ENCODE assay signal across 10 mouse cellular contexts in genomic region chr3:84695418-84695817, GRCm38 (mm10). TPM values are rescaled to one million over a fixed set of nuclear protein-coding genes. Genes with fewer than 3 reads are reported as not detected.
A peak's percentile ranks its signal among the peaks of the same experiment; 100 is the strongest.
DNase-seq lines count a peak whose midpoint lies in the region; ATAC-seq lines count a peak whose summit lies in the region.
"Had no signal": no experiment of that assay in that cellular context is flagged by ENCODE, and none has a peak within 500 bp of the region (broad histone marks: within the 10 kb centered on the region; RNA-seq: fewer than 3 reads in every experiment).

No protein-coding gene starts in this region.

- 43% methylated on average over 9 of the region's 9 CpGs for WGBS in heart, embryonic 13.5 days
- WGBS in lung, embryonic 15.5 days: 19% methylated on average over 9 of the region's 9 CpGs
- WGBS in embryonic facial prominence, embryonic 12.5 days: 56% methylated on average over 9 of the region's 9 CpGs

- ATAC-seq in heart, embryonic 13.5 days (ENCODE audit: extremely low read depth, insufficient number of reproducible peaks, low FRiP score, low TSS enrichment): no peak
- ATAC-seq in lung, embryonic 15.5 days (ENCODE audit: borderline replicate concordance, extremely low read depth, low FRiP score, low TSS enrichment): peak; percentile 33
- peak; percentile 37; the same call in 1 of the 2 replicates for ATAC-seq in embryonic facial prominence, embryonic 12.5 days (ENCODE audit: insufficient number of reproducible peaks, insufficient read depth, low FRiP score, low TSS enrichment)
- ATAC-seq in megakaryocyte-erythroid progenitor cell, adult 5-6 weeks (replicated peaks; ENCODE audit: low FRiP score, low TSS enrichment, poor library complexity, severe bottlenecking): no peak

- H3K4me3 ChIP-seq in heart, embryonic 13.5 days: no peak overlapping the region
- no peak overlapping the region for H3K4me3 ChIP-seq in lung, embryonic 15.5 days
- H3K4me3 ChIP-seq in embryonic facial prominence, embryonic 12.5 days: no peak overlapping the region

- peaks cover 7% of the 10 kb centered on the region; the same call in 1 of the 2 replicates for H3K27me3 ChIP-seq in heart, embryonic 13.5 days (replicated peaks)
- no peaks in the 10 kb centered on the region; the same call in 1 of the 2 replicates for H3K27me3 ChIP-seq in lung, embryonic 15.5 days
- no peaks in the 10 kb centered on the region for H3K27me3 ChIP-seq in embryonic facial prominence, embryonic 12.5 days
- H3K27me3 ChIP-seq: CH12.LX had no signal

- no peaks in the 10 kb centered on the region for H3K9me3 ChIP-seq in heart, embryonic 13.5 days
- H3K9me3 ChIP-seq in lung, embryonic 15.5 days: no peaks in the 10 kb centered on the region
- H3K9me3 ChIP-seq in embryonic facial prominence, embryonic 12.5 days: no peaks in the 10 kb centered on the region

- H3K27ac ChIP-seq in heart, embryonic 13.5 days (replicated peaks): 0 out of 2 replicates have a peak overlapping the region, but pooled peaks have one; percentile 28
- H3K27ac ChIP-seq in lung, embryonic 15.5 days: peak overlapping the region; percentile 75
- no peak overlapping the region for H3K27ac ChIP-seq in embryonic facial prominence, embryonic 12.5 days

- no peak overlapping the region for H3K4me2 ChIP-seq in heart, embryonic 13.5 days
- H3K4me2 ChIP-seq in lung, embryonic 15.5 days: peak overlapping the region; percentile 45
- H3K4me2 ChIP-seq in embryonic facial prominence, embryonic 12.5 days (replicated peaks): no peak overlapping the region
- H3K4me2 ChIP-seq: liver, embryonic 11.5 days had no signal

- no peak for DNase-seq in heart, adult 9 months (ENCODE audit: low spot score in 2 of 2)
- no peak for DNase-seq in lung, postnatal 36 days
- peak; percentile 37 for DNase-seq in retina, postnatal 1 day
- DNase-seq in cerebellum, adult 18-20 months: no peak

- H3K36me3 ChIP-seq in heart, embryonic 13.5 days: no peaks in the 10 kb centered on the region
- H3K36me3 ChIP-seq in lung, embryonic 15.5 days: no peaks in the 10 kb centered on the region
- H3K36me3 ChIP-seq in embryonic facial prominence, embryonic 12.5 days: no peaks in the 10 kb centered on the region

- H3K4me1 ChIP-seq in heart, embryonic 13.5 days: peaks cover 19% of the 10 kb centered on the region
- peaks cover 24% of the 10 kb centered on the region for H3K4me1 ChIP-seq in lung, embryonic 15.5 days
- H3K4me1 ChIP-seq in embryonic facial prominence, embryonic 12.5 days: peaks cover 13% of the 10 kb centered on the region; the same call in 1 of the 2 replicates

- H3K9ac ChIP-seq in heart, embryonic 13.5 days: no peak overlapping the region
- H3K9ac ChIP-seq in lung, embryonic 15.5 days: no peak overlapping the region
- H3K9ac ChIP-seq in embryonic facial prominence, embryonic 12.5 days: no peak overlapping the region

RNA-seq across cellular contexts. Expression of gene Tmem154, which starts 29.4 kb away (rescaled TPM):
- 0.76 and 0.98 TPM in 2 replicates for polyA plus RNA-seq in heart, embryonic 13.5 days (2015; fragmentation: Nextera tagmentation; extraction: Ambion mirVana)
- polyA plus RNA-seq in lung, embryonic 15.5 days (2015; fragmentation: Nextera tagmentation; extraction: Ambion mirVana): 2.3 and 2.5 TPM in 2 replicates
- polyA plus RNA-seq in embryonic facial prominence, embryonic 12.5 days (2016; fragmentation: Nextera tagmentation; extraction: Ambion mirVana): 0.99 and 1.3 TPM in 2 replicates
- 0.47 and 1.2 TPM in 2 replicates for total RNA-seq in megakaryocyte-erythroid progenitor cell, adult 5-6 weeks (2014; fragmentation: Nextera tagmentation)
- total RNA-seq in megakaryocyte-erythroid progenitor cell, adult 5-6 weeks (2017): 0.19 and 20.9 TPM in 2 replicates

Comparison
In these comparisons a context has a peak if more than half of its experiments do, and no peak if none do; other contexts are left out.
1. ATAC-seq: peak in lung, embryonic 15.5 days (single experiment) and embryonic facial prominence, embryonic 12.5 days (single experiment); none in heart, embryonic 13.5 days (single experiment) and megakaryocyte-erythroid progenitor cell, adult 5-6 weeks (single experiment).